Mouse (Mus musculus): ENCODE results near the gene Ankrd27. TPM values are rescaled to one million over a fixed set of nuclear protein-coding genes. Genes with fewer than 3 reads are reported as not detected.
A peak's percentile ranks its signal among the peaks of the same experiment; 100 is the strongest.

The Ankrd27 gene
- polyA plus RNA-seq, 1 experiment, result 38.0 TPM

GRCm38 (mm10) chr7:35583476-35584025 is 2.5 kb upstream of the Ankrd27 start:
- Histone ChIP-seq H3K4me3 (ENCODE audit: insufficient read depth, low read length) (no peak overlapping the region), H3K4me1 (ENCODE audit: control insufficient read depth, insufficient read depth, low read length) (peaks cover 3% of the 10 kb centered on the region; the same call in 1 of the 2 replicates), H3K27ac (ENCODE audit: insufficient read depth, low read length) (no peak overlapping the region)
- TF ChIP-seq POLR2A (IDR thresholded peaks at IDR 0.05; ENCODE audit: extremely low read depth, insufficient read depth, low read length), result no peak
- TF ChIP-seq CTCF (IDR thresholded peaks at IDR 0.05; ENCODE audit: extremely low read depth, insufficient read depth, low read length), result no peak

DNA sequence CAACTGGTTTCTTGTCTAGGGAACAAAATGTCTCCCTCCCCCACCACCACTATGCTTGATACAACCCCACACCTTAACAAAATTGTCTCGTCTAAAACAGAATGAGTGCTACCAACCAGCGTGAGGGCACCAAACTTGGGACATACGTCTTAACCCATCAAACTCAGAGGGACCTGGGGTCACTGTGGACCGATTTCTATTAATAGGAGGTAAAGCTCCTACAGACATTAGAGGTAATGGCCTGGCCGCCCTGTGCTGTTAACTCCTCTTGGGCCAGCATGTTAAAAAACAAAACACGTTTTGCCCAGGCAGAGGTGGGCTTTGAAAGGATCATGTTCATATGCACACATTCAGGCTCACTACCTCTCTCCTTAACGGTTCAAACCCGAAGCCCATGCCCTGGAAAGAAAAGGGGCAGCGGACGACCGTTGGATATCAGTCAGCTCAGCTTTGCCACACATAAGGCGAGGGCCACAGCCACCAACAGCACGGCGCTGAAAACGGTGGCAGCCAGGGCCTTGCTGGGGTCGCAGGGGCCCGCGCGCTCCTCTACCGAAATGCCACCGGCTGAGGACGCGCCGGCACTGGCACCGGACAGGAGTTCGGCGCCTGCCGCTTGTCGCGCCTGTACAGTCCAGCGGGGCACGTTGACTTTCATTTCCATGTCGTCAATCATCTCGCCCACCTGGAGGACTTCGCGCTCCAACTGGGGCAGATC is 1.8 kb upstream of the Ankrd27 start:
- peak overlapping the region; percentile 33 for H3K4me3 ChIP-seq (ENCODE audit: insufficient read depth, low read length)
- no peak for TF ChIP-seq CTCF (IDR thresholded peaks at IDR 0.05; ENCODE audit: extremely low read depth, insufficient read depth, low read length)
- no peak for TF ChIP-seq POLR2A (IDR thresholded peaks at IDR 0.05; ENCODE audit: extremely low read depth, insufficient read depth, low read length)
- H3K4me1 ChIP-seq (ENCODE audit: control insufficient read depth, insufficient read depth, low read length), result peaks cover 3% of the 10 kb centered on the region; the same call in 1 of the 2 replicates
- no peak overlapping the region for H3K27ac ChIP-seq (ENCODE audit: insufficient read depth, low read length)

DNA sequence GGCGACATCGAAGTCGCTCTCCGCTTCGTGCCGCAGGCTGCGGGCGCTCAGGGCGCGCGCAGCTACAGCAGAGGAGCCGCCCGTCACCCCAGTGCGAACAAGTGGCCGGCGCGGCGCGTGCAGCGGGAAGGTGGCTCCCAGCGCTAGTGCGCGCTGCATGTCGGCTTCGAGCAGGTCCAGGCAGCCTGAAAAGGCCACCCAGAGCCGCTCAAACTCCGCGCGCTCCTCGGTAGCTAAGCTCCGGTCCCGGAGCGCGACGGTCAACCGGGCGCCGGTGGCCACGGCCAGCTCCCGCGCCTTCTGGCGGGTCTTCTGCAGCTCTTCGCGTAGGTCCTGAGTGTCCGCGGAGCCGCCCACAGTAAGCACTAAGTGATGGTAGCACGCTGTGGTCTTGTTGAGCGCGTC is 1.3 kb upstream of the Ankrd27 start:
- TF ChIP-seq POLR2A (IDR thresholded peaks at IDR 0.05; ENCODE audit: extremely low read depth, insufficient read depth, low read length), result no peak
- no peak for TF ChIP-seq CTCF (IDR thresholded peaks at IDR 0.05; ENCODE audit: extremely low read depth, insufficient read depth, low read length)
- peaks cover 3% of the 10 kb centered on the region; the same call in 1 of the 2 replicates for H3K4me1 ChIP-seq (ENCODE audit: control insufficient read depth, insufficient read depth, low read length)
- no peak overlapping the region for H3K27ac ChIP-seq (ENCODE audit: insufficient read depth, low read length)
- H3K4me3 ChIP-seq (ENCODE audit: insufficient read depth, low read length), result peak overlapping the region; percentile 33

DNA sequence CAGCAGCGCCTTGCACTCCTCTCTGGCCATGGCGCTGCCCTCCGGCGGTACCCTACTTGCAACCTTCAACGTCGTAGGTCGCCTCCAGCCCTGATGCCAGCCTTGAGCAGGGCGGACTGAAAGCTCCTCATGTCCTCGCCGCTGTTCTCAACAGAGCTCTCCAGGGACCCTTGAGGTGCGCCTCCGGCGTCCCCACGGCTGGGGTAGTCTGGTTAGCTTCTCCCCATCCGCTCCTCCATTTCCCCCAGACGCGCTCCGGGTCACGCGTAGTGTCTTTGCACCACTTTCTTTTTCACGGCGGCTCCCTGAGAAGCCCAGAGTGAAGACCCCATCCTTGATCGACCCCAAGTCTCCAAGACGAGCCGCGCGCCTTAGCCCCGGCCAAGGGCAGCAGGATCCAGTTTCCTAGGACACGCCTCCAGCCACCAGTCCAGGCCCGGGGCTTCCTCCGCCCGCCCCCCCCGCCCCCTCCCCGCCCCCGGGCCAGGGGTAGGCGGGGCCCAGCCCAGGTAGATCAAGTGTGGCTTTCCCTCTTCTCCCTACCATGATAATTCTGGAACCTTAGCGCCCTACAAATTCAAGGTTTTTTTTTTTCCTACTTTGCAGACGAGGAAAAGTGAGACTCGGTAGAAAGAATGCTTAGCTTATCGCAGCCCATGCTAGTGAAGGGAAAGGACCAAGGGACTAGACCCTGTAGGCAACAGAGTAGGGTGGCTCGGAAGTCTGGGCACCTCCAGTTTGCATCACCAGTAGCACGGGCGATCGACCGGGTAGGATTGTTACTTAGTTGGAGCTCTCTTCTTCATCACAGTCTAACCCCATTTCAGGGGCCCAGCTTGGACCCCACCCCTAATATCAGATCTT is 621 bp upstream of the Ankrd27 start, which contains the start of gene Rgs9bp:
Rgs9bp (minus strand) TSS at position 392 of the 864 bp plus-strand sequence.
- TF ChIP-seq POLR2A (IDR thresholded peaks at IDR 0.05; ENCODE audit: extremely low read depth, insufficient read depth, low read length) (no peak), CTCF (IDR thresholded peaks at IDR 0.05; ENCODE audit: extremely low read depth, insufficient read depth, low read length) (no peak)
- peak within 1 kb of the TSS; percentile 80 for H3K4me3 ChIP-seq (ENCODE audit: insufficient read depth, low read length)
- H3K4me1 ChIP-seq (ENCODE audit: control insufficient read depth, insufficient read depth, low read length), result peaks cover 3% of the 10 kb centered on the region; the same call in 1 of the 2 replicates
- H3K27ac ChIP-seq (ENCODE audit: insufficient read depth, low read length), result no peak within 1 kb of the TSS

GRCm38 (mm10) chr7:35586906-35587445 is 932 bp downstream of the Ankrd27 start:
- TF ChIP-seq POLR2A (IDR thresholded peaks at IDR 0.05; ENCODE audit: extremely low read depth, insufficient read depth, low read length), result no peak
- TF ChIP-seq CTCF (IDR thresholded peaks at IDR 0.05; ENCODE audit: extremely low read depth, insufficient read depth, low read length), result no peak
- H3K4me3 ChIP-seq (ENCODE audit: insufficient read depth, low read length), result peak overlapping the region; percentile 80
- no peak overlapping the region; the same call in 1 of the 2 replicates for H3K27ac ChIP-seq (ENCODE audit: insufficient read depth, low read length)
- peaks cover 3% of the 10 kb centered on the region; the same call in 1 of the 2 replicates for H3K4me1 ChIP-seq (ENCODE audit: control insufficient read depth, insufficient read depth, low read length)

- TF ChIP-seq POLR2A (IDR thresholded peaks at IDR 0.05; ENCODE audit: extremely low read depth, insufficient read depth, low read length) (no peak), CTCF (IDR thresholded peaks at IDR 0.05; ENCODE audit: extremely low read depth, insufficient read depth, low read length) (no peak)
- peaks cover 3% of the 10 kb centered on the region; the same call in 1 of the 2 replicates for H3K4me1 ChIP-seq (ENCODE audit: control insufficient read depth, insufficient read depth, low read length)
- no peak overlapping the region for H3K27ac ChIP-seq (ENCODE audit: insufficient read depth, low read length)
Observed at GRCm38 (mm10) chr7:35587728-35588127, 1.7 kb downstream of the Ankrd27 start.

GRCm38 (mm10) chr7:35588680-35589428 is 2.8 kb downstream of the Ankrd27 start:
- Histone ChIP-seq H3K4me1 (ENCODE audit: control insufficient read depth, insufficient read depth, low read length) (peaks cover 3% of the 10 kb centered on the region; the same call in 1 of the 2 replicates), H3K4me3 (ENCODE audit: insufficient read depth, low read length) (no peak overlapping the region), H3K27ac (ENCODE audit: insufficient read depth, low read length) (no peak overlapping the region)
- no peak for TF ChIP-seq POLR2A (IDR thresholded peaks at IDR 0.05; ENCODE audit: extremely low read depth, insufficient read depth, low read length)
- TF ChIP-seq CTCF (IDR thresholded peaks at IDR 0.05; ENCODE audit: extremely low read depth, insufficient read depth, low read length), result no peak

More at GRCm38 (mm10) chr7:35587728-35588127, 1.7 kb downstream of the Ankrd27 start:
- peak overlapping the region; percentile 80; the same call in 1 of the 2 replicates for H3K4me3 ChIP-seq (ENCODE audit: insufficient read depth, low read length)

GRCm38 (mm10) chr7:35589485-35589884 is 3.4 kb downstream of the Ankrd27 start:
- Histone ChIP-seq H3K4me3 (ENCODE audit: insufficient read depth, low read length) (no peak overlapping the region), H3K4me1 (ENCODE audit: control insufficient read depth, insufficient read depth, low read length) (peaks cover 3% of the 10 kb centered on the region; the same call in 1 of the 2 replicates), H3K27ac (ENCODE audit: insufficient read depth, low read length) (no peak overlapping the region)
- TF ChIP-seq CTCF (IDR thresholded peaks at IDR 0.05; ENCODE audit: extremely low read depth, insufficient read depth, low read length) (no peak), POLR2A (IDR thresholded peaks at IDR 0.05; ENCODE audit: extremely low read depth, insufficient read depth, low read length) (no peak)

All from cortical plate, adult 2 months (tissue).